Mouse (Mus musculus) E14TG2a.4 (cell line): Measurements from ENCODE around the gene Herpud1.
A peak's percentile ranks its signal among the peaks of the same experiment; 100 is the strongest.
"Not testable (repeated sequence)": the region's sequence is repeated elsewhere in the genome, so short reads cannot be mapped to it uniquely, and the experiment has no call there.

ENCODE experiments used
- H3K27me3 ChIP-seq: 2 replicates; pipeline ENCODE4 v1.6.1; 2014; ENCODE audit warnings: low read length, control low read depth; ENCODE audit not compliant: insufficient read depth
- H3K36me3 ChIP-seq: 2 replicates; pipeline ENCODE4 v1.6.1; 2014; ENCODE audit warnings: low read length, control low read depth; ENCODE audit not compliant: insufficient read depth
- H3K4me1 ChIP-seq: replicated peaks from 2 replicates; pipeline ENCODE4 v1.6.1; 2014; ENCODE audit warnings: low read depth, low read length, control low read depth
- H3K4me3 ChIP-seq: replicated peaks from 2 replicates; pipeline ENCODE4 v1.5.1; 2014; ENCODE audit warnings: mild to moderate bottlenecking, low read length
- H3K9me3 ChIP-seq: 2 replicates; pipeline ENCODE4 v1.6.1; 2014; ENCODE audit warnings: low read length, control low read depth
- CTCF ChIP-seq: conservative IDR thresholded peaks from 2 replicates; pipeline ENCODE4 v1.5.1; 2014; ENCODE audit warnings: low read length
- NANOG ChIP-seq: IDR thresholded peaks from 2 replicates; pipeline ENCODE4 v1.6.1; 2014; ENCODE audit warnings: borderline replicate concordance, low read length, mixed read lengths
- POU5F1 ChIP-seq: IDR thresholded peaks from 2 replicates; pipeline ENCODE4 v1.6.1; 2014; ENCODE audit warnings: low read length, borderline replicate concordance

Gene Herpud1

DNA sequence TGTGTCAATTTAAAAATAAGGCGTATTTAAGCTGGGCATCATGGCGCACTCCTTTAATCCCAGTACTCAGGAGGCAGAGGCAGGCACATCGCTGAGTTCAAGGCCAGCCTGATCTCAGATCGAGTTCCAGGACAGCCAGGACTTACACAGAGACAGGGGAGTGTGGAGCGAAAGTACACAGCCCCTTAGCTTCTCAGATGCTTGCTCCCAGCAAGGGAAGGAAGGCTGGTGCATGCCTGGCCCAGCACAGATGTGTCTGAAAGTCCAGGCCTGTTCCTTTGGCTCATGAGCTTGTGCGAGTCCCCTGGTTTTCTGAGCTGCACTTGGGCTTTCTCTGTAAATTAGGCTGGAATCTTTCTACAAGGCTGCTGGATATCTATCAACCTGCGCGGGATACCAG lies 4.7 kb downstream of the Herpud1 start:
- TF ChIP-seq CTCF (no peak), POU5F1 (no peak), NANOG (no peak)
- Histone ChIP-seq H3K36me3 (peaks cover 65% of the 10 kb centered on the region), H3K27me3 (no peaks in the 10 kb centered on the region), H3K9me3 (no peaks in the 10 kb centered on the region), H3K4me3 (no peak overlapping the region), H3K4me1 (peaks cover 17% of the 10 kb centered on the region)

DNA sequence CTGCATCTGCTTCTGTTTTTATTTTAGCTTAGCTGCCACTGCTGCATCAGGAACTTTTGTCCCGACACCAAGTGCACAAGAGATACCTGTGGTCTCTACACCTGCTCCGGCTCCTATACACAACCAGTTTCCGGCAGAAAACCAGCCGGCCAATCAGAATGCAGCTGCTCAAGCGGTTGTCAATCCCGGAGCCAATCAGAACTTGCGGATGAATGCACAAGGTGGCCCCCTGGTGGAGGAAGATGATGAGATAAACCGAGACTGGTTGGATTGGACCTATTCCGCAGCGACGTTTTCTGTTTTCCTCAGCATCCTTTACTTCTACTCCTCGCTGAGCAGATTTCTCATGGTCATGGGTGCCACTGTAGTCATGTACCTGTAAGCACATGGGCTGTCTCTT lies 5.9 kb downstream of the Herpud1 start:
- Histone ChIP-seq H3K36me3 (peaks cover 70% of the 10 kb centered on the region), H3K9me3 (no peaks in the 10 kb centered on the region), H3K4me1 (peaks cover 11% of the 10 kb centered on the region), H3K27me3 (no peaks in the 10 kb centered on the region), H3K4me3 (no peak overlapping the region)
- TF ChIP-seq CTCF (peak; percentile 51), NANOG (no peak), POU5F1 (no peak)

DNA sequence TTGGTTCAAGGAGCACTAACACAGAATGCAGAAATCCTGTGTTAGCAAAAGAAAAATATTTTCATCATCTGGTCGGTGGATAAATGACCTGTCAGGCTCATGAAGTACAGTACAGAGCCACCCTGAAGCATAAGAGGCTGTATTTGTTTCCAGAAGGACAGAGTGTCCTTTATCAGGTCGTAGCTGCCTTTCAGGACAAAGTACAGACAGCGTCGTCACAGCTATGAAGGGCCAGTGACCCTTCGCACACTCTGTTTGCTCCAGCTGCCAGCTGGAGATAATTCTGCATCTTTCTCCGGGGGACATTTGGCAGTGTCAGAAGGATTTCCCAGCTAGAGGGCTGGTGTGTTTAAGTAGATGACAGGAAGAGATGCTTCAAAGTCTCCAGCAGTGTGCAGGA lies 6.4 kb downstream of the Herpud1 start:
- no peak for TF ChIP-seq NANOG
- Histone ChIP-seq H3K4me1 (peaks cover 7% of the 10 kb centered on the region), H3K4me3 (no peak overlapping the region), H3K36me3 (peaks cover 70% of the 10 kb centered on the region), H3K9me3 (no peaks in the 10 kb centered on the region), H3K27me3 (no peaks in the 10 kb centered on the region)

DNA sequence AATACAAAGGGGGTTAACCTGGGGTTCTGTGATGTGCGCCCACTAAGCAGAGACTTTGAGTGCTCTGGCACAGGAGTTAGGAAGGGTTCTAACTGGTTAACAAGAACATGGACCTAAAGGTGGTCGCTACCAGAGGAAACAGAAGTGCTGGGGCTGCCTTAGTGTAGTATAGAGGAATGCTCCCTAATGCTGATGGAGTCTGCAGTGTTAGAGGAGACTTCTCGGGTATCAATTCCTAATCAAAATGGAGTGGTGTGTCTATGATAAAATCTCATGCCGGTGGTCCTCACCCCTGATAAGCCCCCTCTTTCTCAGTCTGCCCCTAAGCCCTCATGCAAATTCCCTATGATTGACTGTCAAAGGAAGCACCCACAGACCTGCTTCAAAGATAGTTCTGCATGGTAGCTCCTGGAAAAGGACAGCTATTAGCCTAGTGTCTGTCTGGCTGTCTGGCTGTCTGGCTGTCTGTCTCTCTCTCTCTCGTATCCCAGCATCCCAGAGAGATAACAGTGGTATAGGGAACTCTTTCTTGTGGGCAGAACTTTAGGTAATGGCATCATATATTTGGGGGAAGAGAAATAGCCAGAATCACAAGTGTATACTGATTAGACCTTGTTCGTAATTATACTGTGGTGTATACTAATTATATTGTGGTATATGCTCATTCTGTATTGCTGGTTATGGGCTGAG lies 9.8 kb downstream of the Herpud1 start:
- Histone ChIP-seq H3K9me3 (no peaks in the 10 kb centered on the region), H3K4me1 (no peaks in the 10 kb centered on the region), H3K4me3 (no peak overlapping the region), H3K36me3 (peaks cover 51% of the 10 kb centered on the region), H3K27me3 (no peaks in the 10 kb centered on the region)
- no peak for TF ChIP-seq NANOG
- no peak for TF ChIP-seq POU5F1
- no peak for TF ChIP-seq CTCF

DNA sequence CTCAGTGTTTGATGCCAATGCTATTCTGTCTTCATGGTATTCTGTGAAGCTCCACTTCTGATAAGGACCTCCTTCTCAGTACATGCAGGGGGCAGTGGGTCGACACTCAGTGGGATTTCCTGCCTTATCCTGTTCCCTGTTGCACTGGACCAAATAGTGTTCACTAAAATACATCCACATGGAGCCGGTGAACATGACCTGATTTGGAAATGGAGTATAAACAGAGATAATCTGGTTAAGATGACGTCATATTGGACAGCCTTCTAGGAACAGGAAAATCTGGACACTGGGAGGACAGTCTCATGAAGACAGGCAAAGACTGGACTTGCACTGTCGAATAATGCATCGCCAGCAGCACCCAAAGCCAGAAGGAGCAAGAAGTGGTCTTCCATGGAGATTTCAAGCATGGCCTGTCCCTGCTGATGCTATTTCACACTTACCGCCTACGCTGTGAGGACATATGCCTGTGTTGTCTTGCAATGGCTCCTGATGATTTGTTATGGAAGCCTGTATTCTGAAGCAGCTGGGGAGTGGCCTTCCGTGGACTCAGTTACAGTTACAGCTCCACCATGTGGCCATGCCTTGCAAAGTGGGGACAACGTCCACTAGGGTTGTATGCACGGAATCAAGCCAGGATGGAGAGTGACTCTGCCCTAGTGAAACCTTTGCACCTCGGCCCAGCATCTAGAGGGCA lies 10.9 kb downstream of the Herpud1 start:
- TF ChIP-seq NANOG: no peak
- H3K4me1 ChIP-seq: no peaks in the 10 kb centered on the region
- no peak overlapping the region for H3K4me3 ChIP-seq
- H3K27me3 ChIP-seq: no peaks in the 10 kb centered on the region
- no peaks in the 10 kb centered on the region for H3K9me3 ChIP-seq
- H3K36me3 ChIP-seq: peaks cover 40% of the 10 kb centered on the region

DNA sequence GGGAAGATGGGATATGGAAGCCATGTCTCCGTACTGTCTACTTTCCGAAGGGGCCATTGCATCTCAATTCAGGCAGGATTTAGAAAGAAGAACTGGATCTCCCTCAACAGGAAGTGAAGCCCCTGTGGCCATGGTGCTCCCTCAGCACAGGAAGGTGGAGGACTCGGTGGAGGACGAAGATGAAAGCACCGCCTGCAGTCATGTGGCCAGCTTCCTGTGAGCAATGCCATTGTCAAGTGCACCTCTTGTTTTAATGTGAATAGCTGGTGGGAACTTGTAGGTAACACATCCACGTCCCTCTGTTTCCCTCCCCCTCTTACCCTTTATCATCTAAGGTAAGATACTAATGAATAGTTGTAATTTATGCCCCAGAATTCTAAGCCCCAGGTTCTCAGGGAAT lies 12.3 kb downstream of the Herpud1 start:
- H3K4me3 ChIP-seq: no peak overlapping the region
- H3K9me3 ChIP-seq: no peaks in the 10 kb centered on the region
- H3K27me3 ChIP-seq: no peaks in the 10 kb centered on the region
- no peaks in the 10 kb centered on the region for H3K4me1 ChIP-seq
- TF ChIP-seq NANOG (no peak), POU5F1 (no peak), CTCF (no peak)
- peaks cover 27% of the 10 kb centered on the region for H3K36me3 ChIP-seq

DNA sequence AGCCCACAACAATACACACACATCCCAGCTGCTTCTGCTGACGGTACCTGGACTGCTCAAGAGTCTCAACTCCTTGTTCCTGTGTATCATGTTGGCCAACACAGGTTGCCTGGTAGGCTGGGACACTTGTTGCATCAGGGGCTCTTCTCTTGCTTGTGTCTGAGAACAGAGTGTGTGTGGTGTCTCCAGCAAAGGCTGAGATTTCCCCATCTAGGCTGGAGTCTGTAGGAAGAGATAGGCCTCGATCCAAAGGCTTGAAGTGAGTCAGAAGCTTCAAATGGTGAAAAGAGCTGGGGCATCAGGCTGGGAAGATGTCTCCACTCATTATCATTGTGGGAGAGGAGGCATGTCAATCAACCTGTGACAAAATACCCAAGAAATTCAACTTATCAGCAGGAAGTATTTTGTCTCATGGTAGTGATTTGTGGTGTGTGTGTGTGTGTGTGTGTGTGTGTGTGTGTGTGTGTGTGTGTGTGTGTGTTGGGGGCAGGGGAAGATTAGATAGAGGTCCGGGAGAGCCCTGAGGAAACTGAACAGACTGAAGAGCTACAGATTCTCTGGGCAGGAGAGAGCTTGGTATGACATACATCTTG lies 13.2 kb downstream of the Herpud1 start:
- Histone ChIP-seq H3K9me3 (no peaks in the 10 kb centered on the region), H3K36me3 (peaks cover 19% of the 10 kb centered on the region), H3K4me1 (no peaks in the 10 kb centered on the region), H3K4me3 (no peak overlapping the region), H3K27me3 (no peaks in the 10 kb centered on the region)
- TF ChIP-seq NANOG: no peak
- TF ChIP-seq POU5F1: no peak
- TF ChIP-seq CTCF: no peak

DNA sequence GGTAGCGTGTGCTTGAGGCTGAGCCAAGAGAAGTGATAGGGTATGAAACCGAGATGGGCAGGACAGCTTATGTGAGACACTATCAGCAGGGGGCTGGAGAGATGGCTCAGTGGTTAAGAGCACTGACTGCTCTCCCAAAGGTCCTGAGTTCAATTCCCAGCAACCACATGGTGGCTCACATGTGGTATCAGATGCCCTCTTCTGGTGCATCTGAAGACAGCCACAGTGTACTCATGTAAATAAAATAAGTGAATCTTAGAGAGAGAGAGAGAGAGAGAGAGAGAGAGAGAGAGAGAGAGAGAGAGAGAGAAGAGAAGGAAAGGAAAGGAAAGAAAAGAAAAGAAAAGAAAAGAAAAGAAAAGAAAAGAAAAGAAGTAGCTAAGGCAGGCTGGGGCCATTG lies 13.7 kb downstream of the Herpud1 start:
- not testable (repeated sequence) for H3K9me3 ChIP-seq, H3K4me1 ChIP-seq, H3K4me3 ChIP-seq, H3K27me3 ChIP-seq
- H3K36me3 ChIP-seq: peaks cover 14% of the 10 kb centered on the region

DNA sequence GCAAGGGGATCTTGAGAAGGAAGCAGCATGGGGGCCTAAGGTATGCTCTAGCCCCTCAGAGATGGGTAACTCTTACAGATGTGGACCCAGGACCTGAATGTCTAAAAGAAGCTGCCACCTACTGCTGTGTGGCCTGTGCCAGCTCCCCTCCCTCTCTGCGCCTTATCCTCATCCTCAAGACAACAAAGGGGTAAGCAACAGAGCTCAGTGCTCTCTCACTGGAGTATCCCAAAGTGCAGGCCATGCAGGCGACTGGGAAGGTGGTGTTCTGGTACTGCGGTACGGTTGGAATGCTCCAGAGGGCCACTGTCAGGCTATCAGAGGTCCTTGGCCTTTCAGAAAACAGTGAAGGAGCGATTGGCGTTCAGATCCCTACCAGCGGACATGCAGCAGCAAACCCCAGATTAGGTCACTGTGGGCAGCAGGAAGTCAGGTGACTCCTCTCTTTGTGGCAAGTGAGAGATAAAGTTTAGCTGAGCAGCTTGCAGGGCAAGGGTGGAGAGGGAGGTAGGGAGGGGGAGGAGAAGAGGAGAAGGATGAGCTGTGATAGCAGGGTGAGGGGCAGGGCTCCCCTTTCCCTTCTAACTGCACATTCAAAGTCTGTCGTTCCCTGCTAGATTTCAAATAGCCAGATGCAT lies 22.3 kb downstream of the Herpud1 start:
- TF ChIP-seq NANOG (no peak), POU5F1 (no peak), CTCF (no peak)
- Histone ChIP-seq H3K4me1 (no peaks in the 10 kb centered on the region), H3K9me3 (peaks cover 10% of the 10 kb centered on the region; the same call in 1 of the 2 replicates), H3K4me3 (no peak overlapping the region), H3K27me3 (no peaks in the 10 kb centered on the region), H3K36me3 (no peaks in the 10 kb centered on the region)
